Mouse (Mus musculus) CH12.LX (cell line): ENCODE data around the gene Cers5. TPM values are rescaled to one million over a fixed set of nuclear protein-coding genes. Genes with fewer than 3 reads are reported as not detected.

Experiments
- DNase-seq: peaks from one replicate; pipeline ENCODE4 v3.0.0-alpha.2; 2013; ENCODE audit errors: extremely low read depth
- H3K27ac ChIP-seq: 2 replicates; pipeline ENCODE4 v1.5.1; 2012; ENCODE audit warnings: low read depth, mild to moderate bottlenecking, control low read depth, moderate library complexity; ENCODE audit not compliant: insufficient read depth
- H3K27me3 ChIP-seq: replicated peaks from 2 replicates; pipeline ENCODE3; 2012; ENCODE audit warnings: inconsistent platforms
- H3K36me3 ChIP-seq, 2 experiments: replicated peaks in 1 of 2; 2 replicates each; pipeline versions ENCODE3 to v1.6.1; 2012; ENCODE audit warnings: inconsistent platforms in 1 of 2, low read length in 1 of 2, mild to moderate bottlenecking in 1 of 2, mixed read lengths in 1 of 2, moderate library complexity in 1 of 2; ENCODE audit not compliant: control insufficient read depth in 1 of 2, insufficient read depth in 1 of 2
- H3K4me1 ChIP-seq, 2 experiments: 2 replicates each; pipeline ENCODE4 v1.6.1; 2012; ENCODE audit warnings: inconsistent platforms in 1 of 2, moderate library complexity in 1 of 2; ENCODE audit not compliant: insufficient read depth in 2 of 2, control insufficient read depth in 1 of 2
- H3K4me2 ChIP-seq: 2 replicates; pipeline ENCODE4 v1.6.1; 2012; ENCODE audit warnings: low read depth, mild to moderate bottlenecking, control low read depth; ENCODE audit not compliant: poor library complexity, insufficient read depth, severe bottlenecking
- H3K4me3 ChIP-seq, 3 experiments: fragments of 150-350 bp in 1 of 3; sonication (generic) in 1 of 3; replicated peaks in 1 of 3; 2 replicates each; pipeline versions ENCODE3 to v1.5.1; 2011 to 2012; ENCODE audit warnings: low read depth in 2 of 3, low read length in 2 of 3, mild to moderate bottlenecking in 2 of 3, moderate library complexity in 2 of 3, control low read depth in 1 of 3, improper control_type of control experiment in 1 of 3, inconsistent platforms in 1 of 3, mixed read lengths in 1 of 3; ENCODE audit not compliant: poor library complexity in 1 of 3
- H3K79me2 ChIP-seq: replicated peaks from 2 replicates; pipeline ENCODE4 v1.6.1; 2012; ENCODE audit warnings: mild to moderate bottlenecking, moderate library complexity; ENCODE audit not compliant: control insufficient read depth, poor library complexity, insufficient read depth, severe bottlenecking; ENCODE audit errors: extremely low read depth
- H3K9ac ChIP-seq: 2 replicates; pipeline ENCODE4 v1.6.1; 2012; ENCODE audit warnings: low read depth, mild to moderate bottlenecking, control low read depth, moderate library complexity; ENCODE audit not compliant: insufficient read depth
- H3K9me3 ChIP-seq: replicated peaks from 2 replicates; pipeline ENCODE3; 2012; ENCODE audit warnings: low read length, inconsistent platforms, mixed read lengths
- BHLHE40 ChIP-seq: IDR thresholded peaks from 2 replicates; pipeline ENCODE4 v1.6.1; 2011; ENCODE audit warnings: mild to moderate bottlenecking, low read depth, low read length, improper control_type of control experiment
- CHD2 ChIP-seq: IDR thresholded peaks from 2 replicates; pipeline ENCODE4 v1.6.1; 2011; ENCODE audit warnings: low read length, improper control_type of control experiment
- CTCF ChIP-seq, 2 experiments: IDR thresholded peaks in 1 of 2; conservative IDR thresholded peaks in 1 of 2; 2 replicates each; pipeline ENCODE4 v1.5.1; 2011 to 2012; ENCODE audit warnings: low read depth in 2 of 2, low read length in 2 of 2, improper control_type of control experiment in 1 of 2, inconsistent platforms in 1 of 2, mild to moderate bottlenecking in 1 of 2, moderate library complexity in 1 of 2
- E2F4 ChIP-seq: IDR thresholded peaks from 2 replicates; pipeline ENCODE4 v1.6.1; 2011; ENCODE audit warnings: low read depth, low read length, improper control_type of control experiment; ENCODE audit not compliant: insufficient replicate concordance
- ELF1 ChIP-seq: IDR thresholded peaks from 2 replicates; pipeline ENCODE4 v1.6.1; 2014; ENCODE audit warnings: low read depth, mild to moderate bottlenecking, inconsistent platforms, low read length, improper control_type of control experiment
- ETS1 ChIP-seq: conservative IDR thresholded peaks from 2 replicates; pipeline ENCODE4 v1.6.1; 2012; ENCODE audit warnings: low read depth, mild to moderate bottlenecking, inconsistent platforms, low read length, improper control_type of control experiment, moderate library complexity
- GABPA ChIP-seq: IDR thresholded peaks from 2 replicates; pipeline ENCODE4 v1.6.1; 2012; ENCODE audit warnings: low read depth, low read length, improper control_type of control experiment, inconsistent platforms; ENCODE audit not compliant: insufficient replicate concordance
- IRF4 ChIP-seq: IDR thresholded peaks from 2 replicates; pipeline ENCODE4 v1.6.1; 2014; ENCODE audit warnings: low read depth, mild to moderate bottlenecking, inconsistent platforms, low read length, improper control_type of control experiment
- JUN ChIP-seq: IDR thresholded peaks from 2 replicates; pipeline ENCODE4 v1.6.1; 2011; ENCODE audit warnings: low read depth, mild to moderate bottlenecking, low read length, improper control_type of control experiment, moderate library complexity; ENCODE audit not compliant: insufficient read depth
- MAX ChIP-seq: IDR thresholded peaks from 2 replicates; pipeline ENCODE4 v1.6.1; 2011; ENCODE audit warnings: low read length, improper control_type of control experiment
- MEF2A ChIP-seq: IDR thresholded peaks from 2 replicates; pipeline ENCODE4 v1.6.1; 2014; ENCODE audit warnings: low read depth, mild to moderate bottlenecking, inconsistent platforms, low read length, improper control_type of control experiment, borderline replicate concordance
- MYC ChIP-seq: IDR thresholded peaks from 2 replicates; pipeline ENCODE4 v1.6.1; 2011; ENCODE audit warnings: low read depth, mild to moderate bottlenecking, improper control_type of control experiment, low read length
- PAX5 ChIP-seq: IDR thresholded peaks from 2 replicates; pipeline ENCODE4 v1.6.1; 2012; ENCODE audit warnings: low read length, inconsistent platforms, mixed read lengths
- POLR2AphosphoS2 ChIP-seq: IDR thresholded peaks from 2 replicates; pipeline ENCODE4 v1.6.1; 2011; ENCODE audit warnings: low read depth, low read length, improper control_type of control experiment
- RAD21 ChIP-seq: IDR thresholded peaks from 2 replicates; pipeline ENCODE4 v1.6.1; 2011; ENCODE audit warnings: low read depth, mild to moderate bottlenecking, low read length, improper control_type of control experiment, moderate library complexity
- SMC3 ChIP-seq: IDR thresholded peaks from 2 replicates; pipeline ENCODE4 v1.6.1; 2011; ENCODE audit warnings: low read depth, low read length, improper control_type of control experiment
- TBP ChIP-seq: conservative IDR thresholded peaks from 2 replicates; pipeline ENCODE4 v1.6.1; 2011; ENCODE audit warnings: low read depth, low read length, improper control_type of control experiment
- UBTF ChIP-seq: IDR thresholded peaks from 2 replicates; pipeline ENCODE4 v1.6.1; 2012; ENCODE audit warnings: low read depth, mild to moderate bottlenecking, inconsistent platforms, low read length, improper control_type of control experiment, moderate library complexity
- dilution Hi-C: fragments of 300-500 bp; cut with MboI; formaldehyde crosslinking; loops from 2 replicates; pipeline ENCODE4 v1.14.3; 2020; ENCODE audit warnings: low sequenced_read_pairs; ENCODE audit not compliant: extremely low pct_unique_long_range_greater_than_20kb, extremely low pct_ligation_motif_present
- in situ Hi-C: fragments of 300-500 bp; cut with MboI; formaldehyde crosslinking; loops from 3 replicates; pipeline ENCODE4 v1.14.3; 2019; ENCODE audit warnings: low sequenced_read_pairs, low pct_ligation_motif_present, low pct_unique_long_range_greater_than_20kb, mixed read lengths
- polyA plus RNA-seq: library from polyadenylated mRNA; unstranded; fragments of >175 nt; gene quantifications from 2 replicates; pipeline ENCODE4 v1.2.1, GENCODE M21; 2012; ENCODE audit warnings: low read depth; ENCODE audit not compliant: insufficient read length
- total RNA-seq, 2 experiments: library from RNA; depleted of rRNA; stranded (reverse); fragments of 300-350 nt in 1 of 2; fragments of >200 nt in 1 of 2; gene quantifications; 2 replicates each; pipeline ENCODE4 v1.2.3; 2012 to 2014

The Cers5 gene
- total and polyA plus RNA-seq, 3 experiments, result 45.0 to 149 (median 94.3) TPM

- peaks cover 4 to 18% of the 10 kb centered on the region in 2 experiments; a peak in 2 of 4 replicates for H3K4me1 ChIP-seq
- H3K4me2 ChIP-seq, result no peak overlapping the region
- H3K79me2 ChIP-seq, result peaks cover 11% of the 10 kb centered on the region; the same call in 1 of the 2 replicates
- DNase-seq, result no peak
- H3K9me3 ChIP-seq, result peaks cover 4% of the 10 kb centered on the region
- no peak overlapping the region for H3K4me3 ChIP-seq
- peaks cover 16 to 55% of the 10 kb centered on the region in 2 experiments for H3K36me3 ChIP-seq
- H3K27ac ChIP-seq, result no peak overlapping the region
- H3K9ac ChIP-seq, result no peak overlapping the region
- TF ChIP-seq RAD21 (no peak; the same call in none of the 2 replicates), MEF2A (no peak), MAX (no peak), SMC3 (peak; percentile 8; the same call in 1 of the 2 replicates), CTCF (conservative IDR thresholded peaks at IDR 0.05 in 1 of 2, IDR thresholded peaks at IDR 0.05 in 1 of 2; ENCODE audit: low read depth in 2 of 2, low read length in 2 of 2) (peak in 1 of 2 experiments; percentile 26; a peak in 2 of 4 replicates), E2F4 (no peak)
- in situ Hi-C loops, result loop anchor here (5.0 kb wide), 2 partner anchors 43 to 178 kb away; partner anchors contain the start of gene Cers5
- dilution Hi-C loops, result no loop called here
- no peaks in the 10 kb centered on the region for H3K27me3 ChIP-seq
These were observed 43.5 kb downstream of the Cers5 start for GRCm38 (mm10) chr15:99729056-99729783.

DNA sequence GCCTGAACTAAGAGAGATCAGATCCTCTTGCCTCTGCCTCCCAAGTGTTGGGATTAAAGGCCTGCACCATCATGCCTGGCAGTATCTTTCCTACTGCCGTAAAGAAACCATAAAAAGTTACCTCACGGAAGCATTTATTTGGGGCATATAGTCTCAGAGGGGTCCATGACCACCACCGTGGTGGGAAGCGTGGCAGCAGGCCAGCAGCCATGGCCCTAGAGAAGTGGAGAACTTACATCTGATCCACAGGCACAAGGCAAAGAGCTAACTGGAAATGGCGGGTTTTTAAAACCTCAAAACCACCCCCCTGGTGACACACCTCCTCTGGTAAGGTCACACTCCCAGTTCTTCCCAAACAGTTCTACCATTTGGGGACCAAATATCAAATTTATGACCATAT is 44.5 kb downstream of the Cers5 start:
- H3K4me3 ChIP-seq, result no peak overlapping the region
- in situ Hi-C loops, result loop anchor here (5.0 kb wide), 2 partner anchors 44 to 179 kb away; partner anchors contain the start of gene Cers5
- no peak overlapping the region for H3K27ac ChIP-seq
- H3K9me3 ChIP-seq, result peaks cover 4% of the 10 kb centered on the region
- dilution Hi-C loops, result no loop called here
- H3K36me3 ChIP-seq, result peaks cover 16 to 56% of the 10 kb centered on the region in 2 experiments
- no peak overlapping the region for H3K9ac ChIP-seq
- H3K79me2 ChIP-seq, result peaks cover 11% of the 10 kb centered on the region; the same call in 1 of the 2 replicates
- H3K27me3 ChIP-seq, result no peaks in the 10 kb centered on the region
- H3K4me2 ChIP-seq, result no peak overlapping the region
- DNase-seq, result no peak
- H3K4me1 ChIP-seq, result peaks cover 4 to 23% of the 10 kb centered on the region in 2 experiments; a peak in 2 of 4 replicates
- TF ChIP-seq GABPA (no peak), E2F4 (no peak), JUN (no peak), CHD2 (no peak), MYC (no peak), POLR2AphosphoS2 (no peak), BHLHE40 (no peak), UBTF (no peak), SMC3 (no peak), ETS1 (no peak), MAX (no peak), ELF1 (no peak), IRF4 (no peak), TBP (no peak), PAX5 (no peak)
